Mouse (Mus musculus): ENCODE measurements around the gene Dbndd2. TPM values are rescaled to one million over a fixed set of nuclear protein-coding genes. Genes with fewer than 3 reads are reported as not detected.

Dbndd2 gene
- polyA plus RNA-seq, 1 experiment from 2014 or later, result 8.1 TPM

- ATAC-seq (replicated peaks), result peak; percentile 23; the same call in 1 of the 2 replicates
- H3K27me3 ChIP-seq, result peaks cover 8% of the 10 kb centered on the region; the same call in 1 of the 2 replicates
- WGBS, result 8% methylated on average over 18 of the region's 18 CpGs
- H3K4me2 ChIP-seq (replicated peaks), result peak within 1 kb of the TSS; percentile 87
- no peaks in the 10 kb centered on the region for H3K9me3 ChIP-seq
- H3K27ac ChIP-seq (replicated peaks), result no peak within 1 kb of the TSS
- peaks cover 17% of the 10 kb centered on the region for H3K4me1 ChIP-seq
- peak within 1 kb of the TSS; percentile 48 for H3K9ac ChIP-seq (replicated peaks)
- peak within 1 kb of the TSS; percentile 49 for H3K4me3 ChIP-seq
- H3K36me3 ChIP-seq, result no peaks in the 10 kb centered on the region
Measured at GRCm38 (mm10) chr2:164443460-164444000, 42.4 kb upstream of the Dbndd2 start, which contains the start of gene Sdc4. TSS of gene Sdc4 (minus strand) at chr2:164443887.

- Histone ChIP-seq H3K27ac (replicated peaks) (no peak overlapping the region), H3K9me3 (no peaks in the 10 kb centered on the region), H3K27me3 (peaks cover 8% of the 10 kb centered on the region; the same call in 1 of the 2 replicates), H3K4me1 (peaks cover 17% of the 10 kb centered on the region), H3K4me2 (replicated peaks) (no peak overlapping the region), H3K9ac (replicated peaks) (no peak overlapping the region), H3K36me3 (no peaks in the 10 kb centered on the region), H3K4me3 (no peak overlapping the region)
- no peak for ATAC-seq (replicated peaks)
- WGBS, result 86% methylated on average over 2 of the region's 2 CpGs
Measured at GRCm38 (mm10) chr2:164444701-164445100, 41.2 kb upstream of the Dbndd2 start.

GRCm38 (mm10) chr2:164445399-164446085 is 40.4 kb upstream of the Dbndd2 start:
- peaks cover 17% of the 10 kb centered on the region for H3K4me1 ChIP-seq
- WGBS, result 90% methylated on average over 3 of the region's 3 CpGs
- no peak overlapping the region for H3K4me3 ChIP-seq
- H3K4me2 ChIP-seq (replicated peaks), result no peak overlapping the region
- no peak for ATAC-seq (replicated peaks)
- no peak overlapping the region for H3K9ac ChIP-seq (replicated peaks)
- no peaks in the 10 kb centered on the region for H3K36me3 ChIP-seq
- peaks cover 8% of the 10 kb centered on the region; the same call in 1 of the 2 replicates for H3K27me3 ChIP-seq
- H3K9me3 ChIP-seq, result no peaks in the 10 kb centered on the region
- H3K27ac ChIP-seq (replicated peaks), result no peak overlapping the region

- Histone ChIP-seq H3K4me3 (no peak overlapping the region), H3K36me3 (no peaks in the 10 kb centered on the region), H3K9ac (replicated peaks) (no peak overlapping the region), H3K27me3 (peaks cover 8% of the 10 kb centered on the region; the same call in 1 of the 2 replicates), H3K4me1 (peaks cover 17% of the 10 kb centered on the region), H3K27ac (replicated peaks) (no peak overlapping the region), H3K9me3 (no peaks in the 10 kb centered on the region), H3K4me2 (replicated peaks) (no peak overlapping the region)
- ATAC-seq (replicated peaks), result no peak
- 82% methylated on average over 3 of the region's 3 CpGs for WGBS
Measured at GRCm38 (mm10) chr2:164446086-164446469, 39.8 kb upstream of the Dbndd2 start.

- Histone ChIP-seq H3K4me2 (replicated peaks) (no peak overlapping the region), H3K4me1 (peaks cover 7% of the 10 kb centered on the region), H3K36me3 (no peaks in the 10 kb centered on the region), H3K9me3 (no peaks in the 10 kb centered on the region), H3K27ac (replicated peaks) (no peak overlapping the region), H3K4me3 (no peak overlapping the region), H3K9ac (replicated peaks) (no peak overlapping the region), H3K27me3 (no peaks in the 10 kb centered on the region)
- ATAC-seq (replicated peaks), result no peak
- 95% methylated on average over 1 of the region's 1 CpGs for WGBS
Measured at GRCm38 (mm10) chr2:164448140-164448539, 37.8 kb upstream of the Dbndd2 start.

- Histone ChIP-seq H3K9ac (replicated peaks) (no peak overlapping the region), H3K4me3 (no peak overlapping the region), H3K9me3 (no peaks in the 10 kb centered on the region), H3K27ac (replicated peaks) (no peak overlapping the region), H3K4me2 (replicated peaks) (no peak overlapping the region), H3K4me1 (no peaks in the 10 kb centered on the region), H3K36me3 (no peaks in the 10 kb centered on the region), H3K27me3 (no peaks in the 10 kb centered on the region)
- ATAC-seq (replicated peaks), result no peak
- 82% methylated on average over 5 of the region's 5 CpGs for WGBS
Measured at GRCm38 (mm10) chr2:164448921-164449320, 37.0 kb upstream of the Dbndd2 start.

- H3K4me2 ChIP-seq (replicated peaks), result no peak overlapping the region
- no peak overlapping the region for H3K27ac ChIP-seq (replicated peaks)
- H3K9me3 ChIP-seq, result no peaks in the 10 kb centered on the region
- H3K27me3 ChIP-seq, result no peaks in the 10 kb centered on the region
- no peaks in the 10 kb centered on the region for H3K36me3 ChIP-seq
- WGBS, result 92% methylated on average over 14 of the region's 14 CpGs
- no peak for ATAC-seq (replicated peaks)
- no peak overlapping the region for H3K9ac ChIP-seq (replicated peaks)
- H3K4me1 ChIP-seq, result no peaks in the 10 kb centered on the region
- H3K4me3 ChIP-seq, result no peak overlapping the region
Measured at GRCm38 (mm10) chr2:164449341-164450042, 36.4 kb upstream of the Dbndd2 start.

GRCm38 (mm10) chr2:164452000-164452676 is 33.8 kb upstream of the Dbndd2 start:
- Histone ChIP-seq H3K9me3 (no peaks in the 10 kb centered on the region), H3K4me2 (replicated peaks) (no peak overlapping the region), H3K4me1 (0 out of 2 replicates have a peak, but pooled peaks cover 6% of the 10 kb centered on the region), H3K36me3 (no peaks in the 10 kb centered on the region), H3K27ac (replicated peaks) (no peak overlapping the region), H3K4me3 (no peak overlapping the region), H3K9ac (replicated peaks) (no peak overlapping the region), H3K27me3 (no peaks in the 10 kb centered on the region)
- 47% methylated on average over 12 of the region's 13 CpGs for WGBS
- no peak for ATAC-seq (replicated peaks)

- Histone ChIP-seq H3K4me1 (0 out of 2 replicates have a peak, but pooled peaks cover 6% of the 10 kb centered on the region), H3K9me3 (no peaks in the 10 kb centered on the region), H3K4me2 (replicated peaks) (no peak overlapping the region), H3K27ac (replicated peaks) (no peak overlapping the region), H3K27me3 (no peaks in the 10 kb centered on the region), H3K36me3 (no peaks in the 10 kb centered on the region), H3K9ac (replicated peaks) (no peak overlapping the region), H3K4me3 (no peak overlapping the region)
- WGBS, result 85% methylated on average over 14 of the region's 14 CpGs
- no peak for ATAC-seq (replicated peaks)
Measured at GRCm38 (mm10) chr2:164453047-164453757, 32.7 kb upstream of the Dbndd2 start.

- no peaks in the 10 kb centered on the region for H3K9me3 ChIP-seq
- 0 out of 2 replicates have a peak, but pooled peaks cover 6% of the 10 kb centered on the region for H3K4me1 ChIP-seq
- H3K4me3 ChIP-seq, result no peak overlapping the region
- ATAC-seq (replicated peaks), result no peak
- no peaks in the 10 kb centered on the region for H3K27me3 ChIP-seq
- H3K9ac ChIP-seq (replicated peaks), result no peak overlapping the region
- no peaks in the 10 kb centered on the region for H3K36me3 ChIP-seq
- H3K4me2 ChIP-seq (replicated peaks), result no peak overlapping the region
- no peak overlapping the region for H3K27ac ChIP-seq (replicated peaks)
- WGBS, result 71% methylated on average over 7 of the region's 7 CpGs
Measured at GRCm38 (mm10) chr2:164453887-164454500, 31.9 kb upstream of the Dbndd2 start.

GRCm38 (mm10) chr2:164454846-164455245 is 31.1 kb upstream of the Dbndd2 start:
- 83% methylated on average over 10 of the region's 10 CpGs for WGBS
- no peak for ATAC-seq (replicated peaks)

More at GRCm38 (mm10) chr2:164454846-164455245, 31.1 kb upstream of the Dbndd2 start:
- Histone ChIP-seq H3K9ac (replicated peaks) (no peak overlapping the region), H3K9me3 (no peaks in the 10 kb centered on the region), H3K27ac (replicated peaks) (no peak overlapping the region), H3K4me2 (replicated peaks) (no peak overlapping the region), H3K27me3 (no peaks in the 10 kb centered on the region), H3K4me3 (no peak overlapping the region), H3K4me1 (0 out of 2 replicates have a peak, but pooled peaks cover 6% of the 10 kb centered on the region), H3K36me3 (no peaks in the 10 kb centered on the region)

Measured in forebrain, embryonic 15.5 days (tissue).